Comparison of ENCODE assay signal across 24 mouse cellular contexts in the genomic region with DNA sequence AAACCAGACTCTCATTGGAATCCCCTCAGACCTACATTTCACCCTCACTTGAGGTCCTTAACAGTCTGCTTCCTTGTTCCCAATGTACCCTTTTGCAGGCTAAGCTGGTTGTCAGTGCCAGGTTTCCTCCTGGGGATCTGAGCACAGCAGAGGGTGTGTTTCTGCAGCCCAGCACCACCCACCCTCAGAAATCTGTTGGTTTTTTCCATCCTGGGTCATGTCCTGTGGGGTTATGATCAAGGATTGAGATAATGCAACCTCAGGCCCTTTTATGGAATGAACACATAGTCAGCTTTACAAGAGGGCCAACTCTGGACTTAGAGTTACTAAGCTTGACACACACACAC.
DNase-seq lines count a peak whose midpoint lies in the region; ATAC-seq lines count a peak whose summit lies in the region.
"Had no signal": no experiment of that assay in that cellular context is flagged by ENCODE, and none has a peak within 500 bp of the region (broad histone marks: within the 10 kb centered on the region; RNA-seq: fewer than 3 reads in every experiment).

No protein-coding gene starts in this region.

- H3K9me3 ChIP-seq in heart, embryonic 10.5 days, result no peaks in the 10 kb centered on the region
- H3K9me3 ChIP-seq in lung, embryonic 16.5 days (ENCODE audit: control insufficient read depth, low read length), result no peaks in the 10 kb centered on the region
- H3K9me3 ChIP-seq: forebrain, embryonic 15.5 days; neural tube, embryonic 13.5 days had no signal

- H3K4me1 ChIP-seq in heart, embryonic 10.5 days, result no peaks in the 10 kb centered on the region
- H3K4me1 ChIP-seq in lung, embryonic 16.5 days (replicated peaks; ENCODE audit: control insufficient read depth, insufficient read depth, low read length), result peaks cover 7% of the 10 kb centered on the region; the same call in 1 of the 2 replicates
- H3K4me1 ChIP-seq: forebrain, embryonic 15.5 days; neural tube, embryonic 13.5 days had no signal

- no peaks in the 10 kb centered on the region for H3K36me3 ChIP-seq in heart, embryonic 10.5 days
- no peaks in the 10 kb centered on the region for H3K36me3 ChIP-seq in lung, embryonic 16.5 days (ENCODE audit: control insufficient read depth, insufficient read depth, low read length)
- H3K36me3 ChIP-seq: forebrain, embryonic 15.5 days; neural tube, embryonic 13.5 days had no signal

- H3K9ac ChIP-seq in lung, embryonic 16.5 days (ENCODE audit: low read length), result no peak overlapping the region
- H3K9ac ChIP-seq: forebrain, embryonic 15.5 days; hindbrain, embryonic 14.5 days; neural tube, embryonic 13.5 days had no signal

- no peak overlapping the region for H3K27ac ChIP-seq in heart, embryonic 10.5 days
- peak overlapping the region; percentile 84 for H3K27ac ChIP-seq in lung, embryonic 16.5 days (ENCODE audit: low read length)
- H3K27ac ChIP-seq: forebrain, embryonic 15.5 days; hindbrain, embryonic 14.5 days; layer of hippocampus, adult 2 months; neural tube, embryonic 13.5 days had no signal

- peak; percentile 42; the same call in 1 of the 2 replicates for ATAC-seq in lung, embryonic 16.5 days (ENCODE audit: low read depth)
- peak; percentile 36 for ATAC-seq in megakaryocyte, adult 5-6 weeks (ENCODE audit: poor library complexity, severe bottlenecking)
- ATAC-seq: forebrain, embryonic 15.5 days; inflammation-experienced regulatory T-cells, adult 6 months; midbrain, embryonic 16.5 days had no signal

- no peak overlapping the region; the same call in 1 of the 2 replicates for H3K4me2 ChIP-seq in lung, embryonic 16.5 days (ENCODE audit: low read depth, low read length)
- H3K4me2 ChIP-seq: forebrain, embryonic 15.5 days; hindbrain, embryonic 14.5 days; neural tube, embryonic 13.5 days had no signal

- H3K27me3 ChIP-seq in heart, embryonic 10.5 days (ENCODE audit: insufficient read depth, poor library complexity, severe bottlenecking), result no peaks in the 10 kb centered on the region
- H3K27me3 ChIP-seq in lung, embryonic 16.5 days (ENCODE audit: control insufficient read depth, insufficient read depth, low read depth, low read length), result no peaks in the 10 kb centered on the region
- H3K27me3 ChIP-seq: forebrain, embryonic 15.5 days; neural tube, embryonic 13.5 days had no signal

- DNase-seq in heart, adult 11 months, result peak; percentile 85
- DNase-seq in heart, embryonic 10.5 days (ENCODE audit: low spot score), result no peak
- no peak for DNase-seq in lung, postnatal 14 days
- DNase-seq in cerebellum, postnatal 4 days (ENCODE audit: low spot score in 2 of 2), result no peak
- no peak for DNase-seq in c-Kit-positive CD71-positive TER-119-positive erythroid progenitor cells, embryonic 14.5 days (ENCODE audit: low spot score)
- DNase-seq: adrenal gland, postnatal 25 days; cerebellum, adult 18-20 months; cerebellum, postnatal 14 days; gastrocnemius, postnatal 10 days; heart, adult 18-20 months; heart, postnatal 36 days; retina, postnatal 1 day; right cerebral cortex, postnatal 25 days; spleen, adult 18-20 months; thymus, postnatal 14 days had no signal

- no peak overlapping the region for H3K4me3 ChIP-seq in heart, embryonic 10.5 days
- no peak overlapping the region for H3K4me3 ChIP-seq in lung, embryonic 16.5 days (ENCODE audit: low read length)
- H3K4me3 ChIP-seq: forebrain, embryonic 15.5 days; layer of hippocampus, adult 2 months; myocyte; neural tube, embryonic 13.5 days had no signal
